Mouse (Mus musculus) layer of hippocampus, postnatal 25 days (tissue): ENCODE measurements around the gene Actn3. TPM values are rescaled to one million over a fixed set of nuclear protein-coding genes. Genes with fewer than 3 reads are reported as not detected.

Experiments used
- DNase-seq, 2 experiments: peaks; one replicate each; pipeline ENCODE4 v3.0.0; 2022; ENCODE audit warnings: mixed read lengths in 2 of 2, low spot score in 1 of 2; ENCODE audit errors: extremely low spot score in 1 of 2
- total RNA-seq, 2 experiments: library from RNA; stranded (reverse); gene quantifications; 2 replicates each; pipeline ENCODE4 v1.2.3; 2021

Actn3 gene
- total RNA-seq, 2 experiments from 2014 or later, result 0.84 to 0.89 TPM

DNA sequence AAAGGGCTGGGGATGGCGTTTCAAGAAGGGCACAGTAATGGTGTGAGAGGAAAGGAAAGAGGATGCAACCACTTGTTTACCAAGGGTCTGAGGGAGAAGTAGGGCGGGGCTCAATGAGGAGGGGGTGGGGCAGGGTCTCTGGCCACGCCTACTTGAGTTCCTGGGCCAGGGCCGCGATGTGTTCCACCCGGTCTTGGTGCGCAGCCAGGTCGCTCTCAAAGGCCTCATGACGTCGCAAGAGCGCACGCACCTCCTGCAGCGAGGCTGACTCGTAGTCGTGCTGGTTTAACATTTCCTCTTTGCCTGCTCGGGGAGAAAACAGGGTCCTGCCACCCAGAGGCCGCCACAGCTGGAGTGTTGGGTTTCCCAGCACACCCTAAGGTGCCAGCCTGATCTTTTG, 12.6 kb downstream of the Actn3 start:
- DNase-seq, result no peak

DNA sequence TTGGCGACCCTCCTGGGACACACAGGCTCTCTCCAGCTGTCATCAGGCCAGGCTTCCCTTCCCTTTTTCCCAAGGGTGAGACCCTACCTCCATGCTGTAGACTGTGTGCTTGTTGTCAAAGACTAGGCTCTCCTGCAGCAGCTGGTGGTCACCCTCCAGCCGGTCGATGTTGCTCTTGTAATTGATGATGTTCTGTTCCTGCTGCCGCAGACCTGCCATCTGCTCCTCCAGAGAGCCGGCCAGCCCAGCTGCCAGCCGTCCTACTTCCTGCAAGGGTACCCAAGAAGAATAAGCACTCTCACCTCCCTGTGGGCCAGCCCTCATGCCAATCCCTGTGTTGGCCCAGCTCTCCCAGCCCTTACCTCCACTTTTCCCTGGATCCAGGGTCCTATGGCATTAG, 14.7 kb downstream of the Actn3 start:
- DNase-seq, result no peak

DNA sequence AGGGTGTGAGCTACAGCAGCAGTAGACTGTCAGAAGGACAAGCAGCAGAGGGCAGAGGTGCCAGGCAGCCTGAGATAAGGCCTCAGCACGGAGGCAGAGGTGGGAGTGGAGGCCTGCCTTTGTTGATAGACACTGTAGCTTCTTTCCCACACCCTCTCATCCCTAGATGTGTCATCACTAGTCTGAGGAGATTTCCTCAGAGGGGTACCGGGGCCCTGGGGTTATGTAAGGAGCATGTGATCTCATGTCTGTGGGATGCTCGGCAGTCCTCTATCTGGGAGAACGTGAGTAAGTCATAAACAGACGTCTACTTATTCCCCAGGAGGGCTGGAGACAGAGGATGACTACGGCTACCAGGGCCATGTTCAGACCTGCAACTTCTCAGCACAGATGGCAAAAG, 18.6 kb downstream of the Actn3 start:
- DNase-seq, result no peak

DNA sequence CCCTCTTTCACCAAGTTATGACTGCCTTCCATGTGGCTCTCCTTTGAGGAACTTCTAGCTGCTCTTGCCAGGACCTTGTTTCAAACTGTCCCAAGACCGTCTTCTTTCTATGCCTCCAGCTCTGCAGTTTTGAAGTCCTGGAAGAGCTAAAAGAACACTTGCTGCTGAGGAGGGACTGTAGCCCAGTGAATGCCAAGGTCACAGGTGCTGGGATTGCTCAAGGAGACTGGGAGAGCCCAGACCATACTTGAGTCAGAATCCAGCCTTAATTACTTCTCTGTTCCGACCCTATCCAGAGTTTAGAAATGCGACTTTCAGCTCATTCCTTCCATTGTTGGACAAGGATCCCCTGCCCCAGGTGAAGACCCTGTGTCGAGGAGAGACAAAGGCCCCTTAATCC, 21.8 kb downstream of the Actn3 start:
- DNase-seq, result no peak

DNA sequence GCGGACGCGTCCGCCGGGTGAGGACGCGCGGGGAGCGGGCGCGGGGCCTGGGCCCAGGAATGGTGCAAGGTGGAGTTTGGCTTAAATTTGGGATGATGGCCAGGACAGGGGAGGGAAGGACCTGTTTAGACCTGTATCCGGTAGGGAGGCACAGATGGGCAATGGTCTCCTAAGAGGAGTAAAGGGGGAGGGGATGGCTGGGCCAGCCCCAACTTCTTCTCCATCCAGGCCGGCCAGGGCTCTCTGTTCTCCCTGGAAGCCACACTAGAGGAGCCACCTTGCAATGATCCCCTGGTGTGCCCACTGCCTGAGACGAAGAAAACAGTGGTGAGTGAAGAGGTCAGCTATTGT, 22.3 kb downstream of the Actn3 start:
- DNase-seq, result no peak

DNA sequence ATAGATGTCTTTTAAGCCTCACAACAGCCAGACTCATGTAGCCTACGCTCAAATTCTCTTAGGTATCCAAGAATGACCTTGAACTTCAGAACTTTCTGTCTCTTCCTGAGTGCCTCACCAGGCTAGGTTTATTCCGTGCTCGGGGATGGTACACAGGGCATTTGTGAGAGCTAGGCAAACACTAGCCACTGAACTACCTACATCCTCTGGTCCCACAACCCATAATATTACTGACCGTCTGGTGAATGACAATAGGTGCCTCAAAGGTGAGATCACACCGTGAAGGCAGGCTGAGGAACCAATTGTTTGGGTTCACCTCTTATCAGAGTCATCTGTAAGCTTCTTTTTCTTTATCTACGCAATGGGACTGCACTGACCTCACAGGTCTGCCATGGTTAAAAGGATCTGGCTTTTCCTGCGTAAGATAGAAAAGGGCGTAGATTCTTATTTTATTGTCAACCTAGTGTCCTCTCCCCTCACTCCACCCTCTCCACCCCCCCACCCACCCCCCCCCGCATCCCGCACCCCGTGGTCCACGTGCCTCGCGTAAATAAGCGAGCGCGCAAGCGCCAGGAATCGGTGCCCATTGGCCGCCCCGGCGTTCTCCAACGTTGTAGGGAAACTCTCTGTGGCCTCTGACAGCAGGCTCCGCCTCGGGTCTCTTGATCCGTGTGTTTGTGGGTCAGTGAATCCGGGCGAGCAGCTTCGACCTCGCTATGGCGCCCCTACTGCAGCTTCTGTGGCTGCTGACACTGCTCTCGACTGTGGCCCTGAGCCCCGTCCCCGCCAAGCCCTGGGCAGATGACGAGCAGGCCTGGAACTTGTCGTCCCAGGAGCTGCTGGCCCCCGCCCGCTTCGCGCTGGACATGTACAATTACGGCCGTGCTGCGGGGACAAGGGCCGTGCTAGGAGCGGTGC, 22.9 kb downstream of the Actn3 start, which contains the start of gene Ctsf:
Gene Ctsf (plus strand): TSS at position 579 of the 918 bp plus-strand sequence.
- DNase-seq, result peak; percentile 81 to 84

DNA sequence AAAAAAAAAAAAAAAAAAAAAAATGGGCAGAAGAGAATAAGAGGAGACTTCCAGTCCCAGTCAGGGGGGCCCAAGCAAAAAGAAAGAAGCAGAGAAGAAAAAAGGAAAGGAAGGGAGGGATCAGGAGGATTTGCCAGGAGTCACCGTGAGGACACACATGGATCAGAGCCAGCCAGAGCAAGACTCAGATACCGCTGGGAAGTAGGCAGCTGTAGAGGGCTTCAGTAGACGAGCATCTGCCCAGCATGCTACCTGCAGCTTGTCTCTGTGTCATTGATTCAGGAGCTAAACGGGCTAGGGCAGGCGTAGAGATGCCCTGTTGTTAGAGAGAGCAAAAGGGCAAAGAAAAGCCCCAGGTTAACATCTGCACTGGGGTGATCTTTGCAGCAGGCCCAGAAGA, 27.4 kb downstream of the Actn3 start:
- no peak for DNase-seq

DNA sequence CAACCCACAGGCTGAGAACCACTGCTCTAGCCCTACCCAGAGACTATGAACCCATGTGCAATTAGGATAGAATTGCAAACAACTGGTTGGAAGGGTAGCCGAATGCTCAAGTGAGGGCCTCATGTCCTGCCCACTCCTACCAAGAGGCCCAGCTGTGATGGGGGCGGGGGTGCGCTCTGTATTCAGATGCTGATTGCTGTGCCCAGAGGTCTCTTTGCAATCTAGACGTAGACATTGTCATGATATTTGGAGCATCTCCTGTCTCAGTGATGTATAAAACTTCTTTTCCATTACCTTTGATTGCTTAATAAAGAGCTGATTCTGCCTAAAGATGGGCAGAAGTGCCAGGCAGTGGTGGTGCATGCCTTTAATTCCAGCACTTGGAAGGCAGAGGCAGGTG, 27.9 kb downstream of the Actn3 start:
- DNase-seq, result no peak

DNA sequence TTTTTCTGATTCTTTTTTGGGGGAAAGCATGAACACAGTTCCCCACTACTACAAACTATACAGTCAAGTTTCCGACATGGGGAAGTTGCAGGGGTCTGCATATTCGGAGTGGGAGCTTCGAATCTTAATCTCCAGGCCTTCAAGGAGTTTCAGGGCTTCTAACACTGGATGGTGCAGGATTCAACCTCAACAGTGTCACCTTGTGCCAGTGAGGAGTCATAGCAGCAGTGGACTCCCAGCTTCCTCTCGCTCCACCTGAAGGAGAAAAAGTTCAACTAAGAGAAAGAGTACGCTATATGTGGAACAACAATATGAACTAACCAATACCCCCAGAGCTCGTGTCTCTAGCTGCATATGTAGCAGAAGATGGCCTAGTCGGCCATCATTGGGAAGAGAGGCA, 30.2 kb downstream of the Actn3 start:
- no peak for DNase-seq

DNA sequence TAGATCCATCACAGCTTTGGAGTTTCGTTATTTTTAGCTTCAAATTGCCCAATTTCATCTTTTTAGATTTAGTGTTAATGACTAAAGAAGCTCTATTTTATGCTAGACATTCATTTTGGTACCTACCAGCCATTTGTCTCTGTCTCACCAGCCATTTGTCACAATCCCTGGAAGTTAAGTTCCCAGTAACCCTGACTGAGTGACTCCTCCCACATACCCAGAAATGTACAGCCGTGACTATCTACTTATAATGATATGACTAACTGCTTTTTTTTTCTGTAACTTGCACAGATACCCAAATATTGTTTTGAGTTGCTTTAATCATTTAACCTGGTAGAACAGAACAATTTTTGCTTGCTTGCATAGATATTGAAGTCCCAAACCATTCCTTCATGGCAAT, 31.9 kb downstream of the Actn3 start:
- no peak for DNase-seq

DNA sequence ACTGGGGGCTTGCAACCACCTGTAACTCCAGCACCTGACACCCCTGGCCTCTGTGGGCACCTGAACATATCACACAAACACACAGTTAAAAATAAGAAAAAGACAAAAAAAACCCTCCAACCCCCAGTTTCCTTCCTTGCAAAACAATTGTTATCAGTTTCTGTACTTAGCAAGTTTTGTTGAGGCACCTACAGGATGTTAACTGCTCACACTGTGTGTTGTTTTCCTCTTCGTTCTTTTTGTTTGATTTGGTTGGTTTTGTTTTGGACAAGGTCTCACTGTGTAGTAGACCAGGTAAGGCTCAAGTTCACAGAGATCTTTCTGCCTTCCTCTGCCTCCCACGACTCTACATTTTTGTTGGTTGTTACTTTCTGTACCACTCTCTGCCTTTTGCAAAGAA, 35.1 kb downstream of the Actn3 start:
- DNase-seq, result no peak

DNA sequence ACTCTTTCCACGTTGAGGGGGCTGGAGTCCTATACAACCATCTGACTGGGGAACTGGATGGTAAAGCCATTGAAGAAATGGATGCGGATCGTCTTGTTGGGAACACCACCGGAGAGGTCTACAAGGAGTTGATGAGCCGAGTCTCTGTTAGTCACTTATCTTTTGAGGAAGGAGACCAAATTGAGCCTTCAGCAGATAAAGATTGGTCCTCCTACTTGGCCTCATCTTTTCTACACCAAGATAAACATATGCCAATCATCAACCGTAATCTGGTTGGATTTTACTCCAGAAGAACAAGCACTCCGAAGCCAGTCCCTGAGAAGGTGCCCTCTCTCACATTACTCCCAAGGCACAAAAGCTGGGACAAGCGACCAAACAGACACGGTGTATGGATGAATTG, 36.9 kb downstream of the Actn3 start:
- DNase-seq, result no peak

DNA sequence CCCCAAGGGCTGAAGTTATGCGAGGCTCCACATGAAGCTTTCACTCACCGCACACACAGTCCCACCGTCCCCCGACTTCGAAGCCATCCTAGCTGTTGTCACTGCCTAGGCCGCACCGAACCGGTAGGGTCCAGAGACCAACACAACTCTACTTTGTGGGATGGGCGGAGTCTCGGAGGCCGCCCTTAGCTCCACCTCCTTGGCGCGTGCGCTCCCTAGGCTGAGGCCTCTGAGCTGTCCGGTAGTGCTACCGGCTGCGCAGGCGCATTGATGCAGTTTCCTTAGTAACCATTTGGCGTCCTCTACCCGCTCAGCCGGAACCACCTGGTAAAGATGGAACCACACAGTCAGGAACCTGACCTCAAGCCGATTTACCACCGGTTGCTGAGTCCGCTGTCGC, 38.6 kb downstream of the Actn3 start, which contains the start of the genes Ccs and Ccdc87:
Gene Ccs (minus strand): TSS at position 184 of the 400 bp plus-strand sequence.
Gene Ccdc87 (plus strand): TSS at position 218 of the 400 bp plus-strand sequence.
- DNase-seq, result peak; percentile 78 to 91

DNA sequence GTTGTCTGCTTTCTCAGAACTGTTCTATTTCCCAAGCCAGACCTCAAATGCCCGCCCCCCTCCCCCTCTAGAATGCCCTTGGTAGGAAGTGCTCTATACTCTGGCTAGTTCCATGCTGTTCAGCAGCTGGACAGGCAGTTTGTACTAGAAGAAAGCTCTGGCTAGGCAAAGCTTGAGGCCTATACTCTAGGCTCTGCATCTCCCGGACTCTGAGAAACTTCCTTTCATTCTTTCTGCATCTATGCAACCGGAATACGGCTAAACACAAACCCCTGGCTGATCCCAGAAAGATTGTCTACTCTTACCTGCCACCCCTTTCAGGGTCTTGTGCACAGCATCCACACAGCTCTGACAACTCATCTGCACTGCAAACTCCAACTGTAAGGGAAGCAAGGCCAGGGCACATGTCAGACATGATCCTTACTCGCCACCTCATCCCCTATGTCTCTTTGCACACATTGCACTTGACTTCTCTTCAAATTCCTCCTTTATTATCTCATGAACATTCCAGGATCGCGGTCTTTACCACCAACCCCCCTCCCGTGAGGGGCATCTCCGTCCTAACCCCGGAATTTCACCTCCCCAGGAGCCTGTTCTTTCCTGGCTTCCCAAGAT, 39.1 kb downstream of the Actn3 start:
- DNase-seq, result no peak

DNA sequence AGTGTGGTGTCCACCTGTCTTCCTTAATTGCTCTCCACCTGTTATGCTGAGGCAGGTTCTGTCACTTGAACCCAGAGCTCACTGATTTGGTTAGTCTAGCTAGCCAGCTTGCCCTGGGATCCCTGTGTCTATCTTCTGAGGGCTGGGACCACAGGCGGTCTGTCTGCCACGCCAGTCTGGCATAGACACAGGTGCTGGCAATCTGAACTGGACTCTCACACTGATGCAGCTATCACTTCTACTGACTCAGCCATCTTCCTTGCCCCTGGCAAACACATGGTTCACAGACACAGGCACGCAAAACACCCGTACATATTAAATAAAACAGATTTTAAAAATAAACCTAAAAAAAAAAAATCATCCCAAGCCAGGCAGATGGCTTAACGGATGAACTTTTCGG, 40.7 kb downstream of the Actn3 start:
- DNase-seq, result no peak

DNA sequence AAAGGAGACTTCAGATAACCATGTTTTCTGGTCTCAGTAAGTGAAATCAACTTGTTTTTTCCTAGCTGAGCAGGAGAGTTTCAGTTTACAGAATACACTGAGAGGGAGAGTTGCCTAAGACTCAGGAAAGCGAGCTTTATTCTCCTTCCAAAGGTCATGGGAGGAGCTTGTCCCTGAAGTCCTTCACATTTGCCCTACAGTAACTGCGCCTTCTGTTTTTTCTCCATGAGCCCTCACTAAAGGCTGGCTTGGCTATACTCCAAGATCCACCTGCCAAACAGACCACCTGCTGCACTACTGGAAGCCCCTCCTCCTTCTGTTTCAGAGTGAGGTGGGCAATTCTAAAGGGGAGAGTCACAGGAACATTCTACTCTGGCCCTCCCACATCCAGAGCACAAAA, 41.6 kb downstream of the Actn3 start:
- DNase-seq, result no peak

DNA sequence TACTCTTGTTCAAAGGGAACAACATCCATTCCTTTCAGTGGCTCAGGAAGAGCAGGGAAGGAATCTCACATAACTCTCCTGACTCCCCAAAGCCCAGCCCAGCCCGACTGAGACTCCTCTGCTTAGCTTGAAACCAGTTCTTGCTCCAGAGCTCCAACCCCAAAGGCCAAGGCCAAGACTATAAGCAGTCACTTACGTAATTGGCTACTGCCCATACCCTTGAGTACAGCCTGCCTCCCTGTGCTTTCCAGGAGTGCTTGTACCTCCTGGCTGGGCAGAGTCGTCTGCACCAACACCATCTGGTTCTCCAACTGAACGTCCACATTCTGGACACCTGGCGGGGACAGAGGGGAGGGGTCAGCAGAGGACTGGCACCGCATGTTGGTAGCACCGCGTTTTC, 43.7 kb downstream of the Actn3 start:
- DNase-seq, result no peak

DNA sequence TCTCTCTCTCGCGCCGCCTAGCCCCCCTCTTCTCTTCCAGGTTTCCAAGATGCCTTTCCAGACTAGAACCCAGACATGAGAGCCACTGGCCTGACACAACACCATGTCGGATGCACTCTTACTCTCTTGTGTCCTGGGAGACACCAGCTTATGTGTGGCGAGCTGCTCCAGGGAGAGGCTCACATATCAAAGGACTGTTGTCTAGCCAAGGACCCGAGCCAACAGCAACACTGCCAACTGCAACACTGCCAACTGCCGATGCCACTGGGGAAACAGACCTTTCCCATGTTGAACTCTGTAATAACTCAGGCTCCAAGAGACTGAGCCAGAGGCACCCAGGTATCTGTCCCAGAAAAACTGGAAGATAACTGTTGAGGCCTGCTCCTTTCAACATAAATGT, 48.6 kb downstream of the Actn3 start:
- peak in 1 of 2 experiments; percentile 55 for DNase-seq

DNA sequence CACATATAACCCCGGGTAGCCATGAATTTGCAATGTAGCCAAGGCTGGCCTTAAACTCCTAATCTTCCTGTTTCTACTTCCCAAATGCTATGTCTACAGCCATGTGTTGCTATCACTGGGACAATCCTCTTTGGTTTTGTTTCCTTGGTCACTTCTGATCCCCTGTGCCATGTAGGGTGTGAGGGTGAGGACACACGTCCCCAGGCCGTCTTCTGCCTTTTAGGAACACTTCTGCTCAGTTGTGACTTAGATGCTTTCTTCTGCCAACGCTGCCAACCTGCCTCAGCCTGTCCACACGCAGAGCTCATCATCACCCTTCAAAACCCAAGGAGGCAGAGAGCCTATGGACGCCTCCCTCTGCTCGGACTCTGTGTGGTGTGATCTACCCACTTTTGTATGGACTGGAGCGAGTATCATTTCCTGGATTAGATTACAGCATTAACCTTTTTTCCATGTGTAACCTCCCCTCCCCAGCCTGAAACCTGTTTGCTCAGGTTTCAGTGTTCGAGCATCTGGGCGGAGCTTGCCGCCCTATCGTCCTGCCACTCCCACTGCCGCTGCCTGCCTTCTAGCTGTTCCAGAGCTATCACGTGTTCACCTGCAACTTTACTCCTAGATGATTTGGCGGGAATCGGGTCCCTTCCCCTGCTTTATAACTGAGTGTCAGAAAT, 49.1 kb downstream of the Actn3 start:
- DNase-seq, result no peak

DNA sequence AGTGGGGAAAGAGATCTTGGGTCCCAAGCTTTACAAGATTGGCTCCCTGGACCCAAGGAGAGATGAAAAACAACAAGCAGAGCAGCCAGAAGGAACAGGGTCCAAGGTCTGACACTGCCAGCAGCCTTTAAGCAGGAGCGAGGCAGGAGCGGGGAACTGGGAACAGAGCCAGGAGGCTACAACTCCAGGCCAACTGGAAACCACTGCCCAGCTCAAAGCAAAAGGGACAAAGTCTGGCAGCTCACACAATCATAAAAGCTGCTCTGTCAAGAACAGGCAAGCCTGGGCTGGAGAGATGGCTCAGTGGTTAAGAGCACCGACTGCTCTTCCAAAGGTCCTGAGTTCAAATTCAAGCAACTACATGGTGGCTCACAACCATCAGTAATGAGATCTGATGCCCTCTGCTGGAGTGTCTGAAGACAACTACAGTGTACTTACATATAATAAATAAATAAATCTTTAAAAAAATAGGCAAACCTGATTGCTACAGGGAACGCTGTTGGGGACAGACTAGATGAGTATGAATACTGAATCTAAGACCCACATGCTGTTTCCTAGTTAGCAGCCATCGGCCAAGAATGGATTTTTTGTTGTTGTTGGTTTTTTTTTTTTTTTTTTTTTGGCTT, 56.9 kb downstream of the Actn3 start:
- DNase-seq, result peak; percentile 28 to 62
